Mouse (Mus musculus): ENCODE measurements around the gene Tyr. TPM values are rescaled to one million over a fixed set of nuclear protein-coding genes. Genes with fewer than 3 reads are reported as not detected.
"Not testable (repeated sequence)": the region's sequence is repeated elsewhere in the genome, so short reads cannot be mapped to it uniquely, and the experiment has no call there.

Gene Tyr
- 0.04 and 0.12 TPM in 2 replicates for total RNA-seq (2014; rRNA removed; ENCODE audit: low replicate concordance)
- 0.12 and 0.16 TPM in 2 replicates for polyA plus RNA-seq (2015; fragmentation: Nextera tagmentation; extraction: Ambion mirVana)

GRCm38 (mm10) chr7:87493412-87493811, at the start of gene Tyr:
Gene Tyr, minus strand, starts transcription at chr7:87493512.
- DNase-seq (ENCODE audit: low spot score) (no peak), ATAC-seq (ENCODE audit: insufficient read depth, low read depth) (no peak)
- no peaks in the 10 kb centered on the region for H3K27me3 ChIP-seq (ENCODE audit: control insufficient read depth, insufficient read depth, low read length)
- no peaks in the 10 kb centered on the region for H3K4me1 ChIP-seq (ENCODE audit: control insufficient read depth, insufficient read depth)
- no peaks in the 10 kb centered on the region for H3K36me3 ChIP-seq (replicated peaks; ENCODE audit: control insufficient read depth, insufficient read depth, low read length)
- no peak within 1 kb of the TSS for H3K27ac ChIP-seq (ENCODE audit: low read depth)
- no peak within 1 kb of the TSS for H3K4me2 ChIP-seq (ENCODE audit: low read depth, low read length)
- TF ChIP-seq EP300 (IDR thresholded peaks at IDR 0.05; ENCODE audit: low read depth) (no peak), CTCF (IDR thresholded peaks at IDR 0.05; ENCODE audit: low read depth) (no peak)
- no peak within 1 kb of the TSS for H3K4me3 ChIP-seq (ENCODE audit: low read depth, low read length)
- no peak within 1 kb of the TSS for H3K9ac ChIP-seq (replicated peaks; ENCODE audit: low read depth, low read length)
- no peaks in the 10 kb centered on the region for H3K9me3 ChIP-seq (replicated peaks; ENCODE audit: control insufficient read depth, low read length)

GRCm38 (mm10) chr7:87539031-87539430, 45.7 kb upstream of the Tyr start:
- no peaks in the 10 kb centered on the region for H3K4me1 ChIP-seq (ENCODE audit: control insufficient read depth, insufficient read depth)
- H3K36me3 ChIP-seq (replicated peaks; ENCODE audit: control insufficient read depth, insufficient read depth, low read length), result no peaks in the 10 kb centered on the region
- H3K4me2 ChIP-seq (ENCODE audit: low read depth, low read length), result no peak overlapping the region
- H3K9ac ChIP-seq (replicated peaks; ENCODE audit: low read depth, low read length), result no peak overlapping the region
- no peak for DNase-seq (ENCODE audit: low spot score)
- no peak overlapping the region for H3K4me3 ChIP-seq (ENCODE audit: low read depth, low read length)
- ATAC-seq (ENCODE audit: insufficient read depth, low read depth), result no peak
- H3K9me3 ChIP-seq (replicated peaks; ENCODE audit: control insufficient read depth, low read length), result no peaks in the 10 kb centered on the region
- H3K27ac ChIP-seq (ENCODE audit: low read depth), result no peak overlapping the region
- H3K27me3 ChIP-seq (ENCODE audit: control insufficient read depth, insufficient read depth, low read length), result no peaks in the 10 kb centered on the region
- no peak for TF ChIP-seq EP300 (IDR thresholded peaks at IDR 0.05; ENCODE audit: low read depth)

- no peaks in the 10 kb centered on the region for H3K36me3 ChIP-seq (replicated peaks; ENCODE audit: control insufficient read depth, insufficient read depth, low read length)
- no peak overlapping the region for H3K4me3 ChIP-seq (ENCODE audit: low read depth, low read length)
- DNase-seq (ENCODE audit: low spot score) (no peak), ATAC-seq (ENCODE audit: insufficient read depth, low read depth) (no peak)
- no peaks in the 10 kb centered on the region for H3K4me1 ChIP-seq (ENCODE audit: control insufficient read depth, insufficient read depth)
- no peak overlapping the region for H3K9ac ChIP-seq (replicated peaks; ENCODE audit: low read depth, low read length)
- no peaks in the 10 kb centered on the region for H3K27me3 ChIP-seq (ENCODE audit: control insufficient read depth, insufficient read depth, low read length)
- 7% methylated on average over 4 of the region's 4 CpGs for WGBS
- H3K27ac ChIP-seq (ENCODE audit: low read depth), result no peak overlapping the region
- no peaks in the 10 kb centered on the region for H3K9me3 ChIP-seq (replicated peaks; ENCODE audit: control insufficient read depth, low read length)
- no peak overlapping the region for H3K4me2 ChIP-seq (ENCODE audit: low read depth, low read length)
- TF ChIP-seq CTCF (IDR thresholded peaks at IDR 0.05; ENCODE audit: low read depth) (no peak), EP300 (IDR thresholded peaks at IDR 0.05; ENCODE audit: low read depth) (no peak)
These were observed 891 bp upstream of the Tyr start for GRCm38 (mm10) chr7:87494124-87494682.

GRCm38 (mm10) chr7:87488024-87488423, 5.3 kb downstream of the Tyr start:
- TF ChIP-seq EP300 (IDR thresholded peaks at IDR 0.05; ENCODE audit: low read depth), result no peak
- no peak for TF ChIP-seq CTCF (IDR thresholded peaks at IDR 0.05; ENCODE audit: low read depth)
- WGBS, result 43% methylated on average over 3 of the region's 3 CpGs
- no peak overlapping the region for H3K27ac ChIP-seq (ENCODE audit: low read depth)

GRCm38 (mm10) chr7:87413271-87413670, 80.0 kb downstream of the Tyr start:
- TF ChIP-seq CTCF (IDR thresholded peaks at IDR 0.05; ENCODE audit: low read depth), result no peak
- no peak for TF ChIP-seq EP300 (IDR thresholded peaks at IDR 0.05; ENCODE audit: low read depth)
- 68% methylated on average over 1 of the region's 1 CpGs for WGBS
- H3K9ac ChIP-seq (replicated peaks; ENCODE audit: low read depth, low read length), result no peak overlapping the region
- H3K4me3 ChIP-seq (ENCODE audit: low read depth, low read length), result no peak overlapping the region
- H3K36me3 ChIP-seq (replicated peaks; ENCODE audit: control insufficient read depth, insufficient read depth, low read length), result no peaks in the 10 kb centered on the region
- ATAC-seq (ENCODE audit: insufficient read depth, low read depth), result no peak
- no peaks in the 10 kb centered on the region for H3K4me1 ChIP-seq (ENCODE audit: control insufficient read depth, insufficient read depth)
- no peak overlapping the region for H3K27ac ChIP-seq (ENCODE audit: low read depth)
- H3K4me2 ChIP-seq (ENCODE audit: low read depth, low read length), result no peak overlapping the region
- H3K9me3 ChIP-seq (replicated peaks; ENCODE audit: control insufficient read depth, low read length), result no peaks in the 10 kb centered on the region
- H3K27me3 ChIP-seq (ENCODE audit: control insufficient read depth, insufficient read depth, low read length), result no peaks in the 10 kb centered on the region
- DNase-seq (ENCODE audit: low spot score), result no peak

More at GRCm38 (mm10) chr7:87488024-87488423, 5.3 kb downstream of the Tyr start:
- Histone ChIP-seq H3K4me2 (ENCODE audit: low read depth, low read length) (no peak overlapping the region), H3K9ac (replicated peaks; ENCODE audit: low read depth, low read length) (no peak overlapping the region), H3K4me3 (ENCODE audit: low read depth, low read length) (no peak overlapping the region), H3K36me3 (replicated peaks; ENCODE audit: control insufficient read depth, insufficient read depth, low read length) (no peaks in the 10 kb centered on the region), H3K27me3 (ENCODE audit: control insufficient read depth, insufficient read depth, low read length) (no peaks in the 10 kb centered on the region), H3K4me1 (ENCODE audit: control insufficient read depth, insufficient read depth) (no peaks in the 10 kb centered on the region), H3K9me3 (replicated peaks; ENCODE audit: control insufficient read depth, low read length) (no peaks in the 10 kb centered on the region)
- DNase-seq (ENCODE audit: low spot score), result no peak
- no peak for ATAC-seq (ENCODE audit: insufficient read depth, low read depth)

- not testable (repeated sequence) for H3K27ac ChIP-seq (ENCODE audit: low read depth); ATAC-seq (ENCODE audit: insufficient read depth, low read depth); H3K27me3 ChIP-seq (ENCODE audit: control insufficient read depth, insufficient read depth, low read length); H3K9ac ChIP-seq (replicated peaks; ENCODE audit: low read depth, low read length); H3K9me3 ChIP-seq (replicated peaks; ENCODE audit: control insufficient read depth, low read length); H3K4me2 ChIP-seq (ENCODE audit: low read depth, low read length); H3K36me3 ChIP-seq (replicated peaks; ENCODE audit: control insufficient read depth, insufficient read depth, low read length); DNase-seq (ENCODE audit: low spot score); H3K4me1 ChIP-seq (ENCODE audit: control insufficient read depth, insufficient read depth); H3K4me3 ChIP-seq (ENCODE audit: low read depth, low read length)
- 7% methylated on average over 4 of the region's 4 CpGs for WGBS
- TF ChIP-seq CTCF (IDR thresholded peaks at IDR 0.05; ENCODE audit: low read depth), result peak; percentile 54
These were observed 81.9 kb downstream of the Tyr start for GRCm38 (mm10) chr7:87411373-87411772.

All from heart, postnatal 0 days (tissue).